Mouse (Mus musculus) lung, postnatal 36 days (tissue): ENCODE results near the gene Coa5.

Experiments
- DNase-seq: peaks from one replicate; pipeline ENCODE4 v3.0.0; 2022; ENCODE audit warnings: mixed read lengths

Gene Coa5

DNA sequence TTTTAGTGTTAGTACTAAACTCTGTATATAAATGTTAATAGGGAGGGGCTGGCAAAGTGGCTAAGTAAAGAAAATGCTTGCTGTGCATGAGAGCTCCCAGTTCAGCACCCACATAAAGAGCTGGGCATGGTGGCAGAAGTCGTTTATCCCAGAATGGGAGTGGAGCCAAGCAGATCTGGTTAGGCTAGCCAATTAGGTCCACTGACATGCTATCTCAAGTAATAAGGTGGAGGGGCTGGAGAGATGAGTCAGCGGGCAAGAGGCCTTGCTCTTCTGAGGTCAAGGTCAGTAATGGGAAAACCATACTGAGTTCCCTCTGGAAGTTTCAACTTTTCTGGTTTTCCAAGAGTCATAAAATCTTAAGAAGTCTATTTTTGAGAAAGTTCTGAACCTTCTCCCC lies 992 bp downstream of the Coa5 start:
- no peak for DNase-seq

DNA sequence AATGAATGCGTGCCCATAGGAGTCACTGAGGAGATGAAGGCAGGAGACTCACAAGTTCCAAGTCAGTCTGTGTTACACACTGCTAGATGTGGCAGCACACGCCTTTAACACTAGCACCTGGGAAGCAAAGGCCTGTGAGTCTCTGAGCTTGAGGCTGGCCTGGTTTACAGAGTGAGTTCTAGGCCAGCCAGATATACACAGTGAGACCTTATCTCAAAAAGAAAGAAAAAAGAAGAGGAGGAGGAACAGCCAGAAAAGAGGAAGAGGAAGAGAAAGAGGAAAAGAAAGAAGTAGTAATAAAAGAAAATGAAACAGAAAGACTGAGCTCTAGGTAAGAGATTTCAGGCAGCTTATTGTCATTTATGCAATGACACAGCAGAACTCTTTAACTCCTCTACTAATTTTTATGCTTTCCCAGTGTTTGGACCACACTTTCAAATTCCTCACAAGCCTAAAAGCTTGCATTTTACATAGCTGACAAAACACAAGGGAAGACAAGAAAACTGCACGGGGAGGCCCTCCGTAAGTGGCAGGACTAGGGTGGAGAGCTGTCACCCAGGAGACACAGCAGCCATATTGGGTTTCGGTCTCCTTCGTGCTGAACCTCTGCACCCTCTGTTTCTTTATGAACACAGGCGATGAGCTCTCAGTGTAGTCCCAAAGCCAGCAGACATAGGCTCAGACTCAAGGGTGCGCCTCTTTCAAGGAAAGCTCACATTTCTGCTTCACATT lies 2.6 kb downstream of the Coa5 start:
- no peak for DNase-seq

DNA sequence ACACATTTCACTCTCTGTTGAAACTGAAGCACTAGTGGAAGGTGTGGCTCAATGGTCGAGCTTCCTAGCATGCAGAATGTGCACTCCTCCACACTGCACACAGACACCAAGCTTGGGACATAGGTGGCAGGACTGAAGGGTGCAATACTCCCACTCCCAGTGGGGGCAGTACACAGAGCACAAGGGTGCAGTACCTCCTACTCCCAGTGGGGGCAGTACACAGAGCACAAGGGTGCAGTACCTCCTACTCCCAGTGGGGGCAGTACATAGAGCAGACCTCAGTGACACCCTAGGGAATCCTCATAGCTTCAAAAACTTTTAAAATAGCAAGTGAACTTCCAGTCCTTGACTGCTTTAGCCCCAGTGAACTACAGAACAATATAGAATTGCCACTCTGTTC lies 10.5 kb downstream of the Coa5 start:
- DNase-seq: peak; percentile 57

DNA sequence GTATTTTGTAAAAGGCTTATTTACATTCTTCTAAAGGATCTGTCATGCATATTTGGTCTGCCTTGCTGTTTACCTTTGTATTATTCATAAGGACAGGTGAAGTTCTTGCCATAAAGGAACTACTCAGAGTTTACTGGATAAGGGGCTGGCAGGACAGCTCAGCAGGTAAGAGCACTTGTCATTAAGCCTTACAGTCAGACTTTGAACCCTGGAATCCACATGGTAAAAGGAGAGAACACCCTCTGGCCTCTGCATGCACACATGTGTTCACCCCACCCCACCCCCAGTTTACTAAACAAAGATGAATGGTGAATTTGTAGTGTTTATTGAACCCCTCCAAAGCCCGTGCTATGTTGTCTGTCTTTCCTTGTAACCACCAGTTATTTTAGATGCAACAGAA lies 14.5 kb downstream of the Coa5 start:
- DNase-seq: no peak

DNA sequence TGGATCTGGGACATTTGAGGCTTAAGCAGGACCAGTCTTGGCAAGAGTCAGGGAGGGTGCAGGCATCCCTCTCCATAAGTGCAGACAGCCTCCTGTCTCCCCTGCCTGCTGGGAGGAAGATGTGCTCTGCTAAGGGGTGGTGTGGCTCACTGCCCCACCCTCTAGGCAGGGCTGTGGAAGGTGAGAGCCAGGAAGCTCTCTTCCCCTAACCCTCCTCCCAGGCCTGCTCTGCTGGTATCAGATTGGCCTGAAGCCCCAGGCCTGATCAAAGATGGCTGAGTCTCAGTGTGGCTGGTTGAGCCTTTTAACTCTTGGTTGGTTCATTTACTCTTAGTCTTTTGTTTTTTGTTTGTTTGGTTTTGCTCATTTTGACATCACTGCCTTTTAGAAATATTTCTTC lies 20.3 kb downstream of the Coa5 start:
- no peak for DNase-seq

DNA sequence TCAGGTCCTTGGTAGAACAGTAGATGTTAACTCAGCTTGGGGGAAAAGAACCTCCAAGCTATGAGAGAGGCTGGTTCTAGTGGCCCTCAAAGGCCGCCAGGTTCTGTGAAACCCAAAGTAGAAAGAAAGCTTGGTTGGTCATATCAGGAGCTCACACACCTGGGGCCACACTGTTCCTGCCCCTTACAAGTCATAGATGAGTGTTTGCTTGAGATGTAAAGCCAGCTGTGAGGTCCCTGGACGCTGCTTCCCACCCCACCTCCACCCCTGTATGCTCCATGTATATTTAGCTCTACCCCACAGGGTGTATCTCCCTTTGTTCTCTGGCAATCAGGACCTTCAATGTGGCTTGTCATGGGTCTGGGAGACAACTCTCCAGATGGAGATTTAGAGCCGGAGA lies 21.2 kb downstream of the Coa5 start:
- DNase-seq: no peak

DNA sequence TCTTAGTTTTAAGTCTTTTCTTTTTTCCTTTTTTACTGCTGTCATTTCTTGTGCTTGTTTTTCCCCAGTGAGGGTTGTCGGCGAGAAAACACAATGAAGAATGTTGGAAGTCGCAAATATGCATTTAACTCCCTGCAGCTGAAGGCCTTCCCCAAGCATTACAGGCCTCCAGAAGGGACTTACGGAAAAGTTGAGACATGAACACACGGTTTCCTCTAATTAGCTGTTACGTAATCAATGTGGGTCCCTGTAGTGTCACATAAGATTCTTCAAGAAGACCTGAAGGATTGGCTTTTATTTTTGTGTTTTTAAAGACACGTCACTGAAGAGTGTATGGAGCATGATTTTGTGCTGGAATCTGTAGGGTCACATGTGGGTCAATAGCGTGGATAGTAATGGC lies 21.8 kb downstream of the Coa5 start:
- no peak for DNase-seq

DNA sequence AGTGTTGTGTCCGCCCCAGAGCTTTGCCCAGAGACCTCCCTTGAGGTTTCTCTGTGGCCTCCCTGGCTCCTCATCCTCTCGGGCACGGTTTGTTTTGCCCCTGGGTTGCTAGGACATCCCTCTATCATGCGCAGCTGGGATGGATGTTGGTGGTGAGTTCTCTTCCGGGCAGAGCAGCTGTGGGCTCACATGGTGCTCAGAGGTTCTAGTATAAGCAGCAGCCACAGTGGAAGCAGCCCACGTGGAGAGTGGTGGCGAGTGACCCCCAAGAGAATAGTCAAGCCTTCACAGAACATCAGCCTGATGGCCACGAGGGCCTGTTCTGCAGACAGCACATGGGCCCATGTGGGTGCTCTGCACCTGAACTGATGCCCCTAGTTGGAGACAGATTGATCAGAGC lies 22.7 kb downstream of the Coa5 start:
- no peak for DNase-seq

DNA sequence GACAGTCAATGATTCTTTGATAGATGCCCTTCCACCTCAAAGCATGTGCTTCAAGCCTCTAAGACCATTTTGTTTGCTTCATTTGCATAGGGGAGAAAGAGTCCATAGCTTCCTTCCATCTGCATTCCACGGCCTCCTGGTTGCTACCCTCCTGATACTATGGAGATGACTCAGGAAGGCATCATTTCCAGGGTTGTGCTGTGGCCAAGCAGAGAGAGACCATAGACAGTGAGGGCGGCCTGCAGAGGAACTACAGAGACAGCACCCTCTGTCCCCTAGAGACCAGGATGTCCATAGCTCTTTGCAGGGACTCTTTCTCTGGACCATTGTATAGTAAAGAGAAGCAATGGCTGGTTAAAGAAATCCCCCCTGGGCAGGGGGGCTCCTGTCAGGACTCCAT lies 24.8 kb downstream of the Coa5 start:
- no peak for DNase-seq

DNA sequence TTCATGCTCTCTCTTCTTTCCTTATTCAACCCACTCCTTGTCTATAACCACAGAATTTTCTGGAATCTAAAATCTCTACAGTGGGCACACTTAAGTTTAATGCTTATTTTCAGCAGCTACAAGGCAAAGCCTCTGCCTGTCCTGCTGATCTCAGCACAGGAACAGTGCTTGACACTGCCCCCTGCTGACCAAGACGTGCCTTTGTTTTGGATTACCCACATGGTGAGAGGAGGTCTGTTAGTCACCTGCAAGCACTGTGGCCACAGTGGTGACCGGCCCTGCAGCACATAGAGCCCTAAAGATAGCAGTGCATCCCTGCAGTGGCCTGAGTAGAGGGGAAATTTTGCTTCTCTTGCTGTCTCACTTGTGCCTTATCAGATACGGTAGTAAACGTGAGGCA lies 28.2 kb downstream of the Coa5 start:
- peak; percentile 73 for DNase-seq

DNA sequence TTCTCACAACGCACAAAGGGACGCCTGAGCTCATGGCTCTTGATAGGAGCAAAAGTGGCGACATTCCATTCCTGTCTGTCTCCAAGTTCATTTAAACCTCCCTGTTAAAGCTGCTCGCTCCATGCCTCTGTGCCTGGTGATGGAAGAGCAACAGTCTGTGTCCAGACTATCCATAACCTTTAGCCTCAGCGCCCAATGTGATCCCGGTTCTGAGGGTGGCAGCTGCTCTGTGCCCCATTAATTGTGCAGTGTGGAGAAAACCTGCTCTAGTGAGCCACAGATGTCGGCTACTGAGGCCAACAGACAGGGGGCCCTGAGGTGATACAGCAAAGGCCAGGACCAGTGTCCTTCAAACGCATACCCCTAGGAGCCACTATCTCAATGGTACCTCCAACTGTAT lies 30.2 kb downstream of the Coa5 start:
- DNase-seq: no peak

DNA sequence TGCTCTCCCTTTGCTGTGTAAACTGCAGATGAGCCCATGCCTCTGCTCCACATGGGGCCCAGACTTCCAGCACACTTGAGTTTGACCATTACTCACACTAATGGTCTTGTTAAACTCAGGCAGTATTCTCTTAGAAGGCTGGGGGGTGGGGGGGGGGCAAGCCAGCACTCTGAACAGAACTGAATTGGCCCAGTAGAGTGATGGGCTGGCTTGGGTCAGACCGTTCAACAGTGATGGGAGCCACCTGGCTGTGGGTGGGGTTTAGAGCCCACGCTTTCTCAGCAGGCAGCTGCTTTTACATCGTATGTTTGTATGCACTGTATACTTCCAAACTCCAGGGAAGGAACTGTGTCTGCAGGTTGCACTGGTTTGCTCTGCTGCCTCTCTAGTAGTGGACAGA lies 30.9 kb downstream of the Coa5 start:
- DNase-seq: no peak

DNA sequence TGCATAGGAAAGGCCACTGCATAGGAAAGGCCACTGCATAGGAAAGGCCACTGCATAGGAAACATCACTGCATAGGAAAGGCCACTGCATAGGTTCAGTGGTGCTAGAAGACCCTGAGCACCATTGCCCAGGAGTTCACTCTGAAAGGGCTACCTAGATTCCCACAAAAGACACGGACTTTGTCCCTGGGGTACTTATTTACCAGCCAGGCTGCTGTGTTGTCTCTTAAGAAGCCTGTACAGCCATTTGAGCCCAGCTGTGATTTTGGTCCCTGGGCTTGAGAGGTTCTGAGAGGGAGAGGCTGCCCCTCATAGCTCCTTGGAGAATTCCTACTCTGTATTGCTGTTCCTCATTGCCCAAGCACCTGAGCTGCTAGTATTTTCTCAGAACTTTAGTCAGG lies 33.4 kb downstream of the Coa5 start:
- DNase-seq: no peak

DNA sequence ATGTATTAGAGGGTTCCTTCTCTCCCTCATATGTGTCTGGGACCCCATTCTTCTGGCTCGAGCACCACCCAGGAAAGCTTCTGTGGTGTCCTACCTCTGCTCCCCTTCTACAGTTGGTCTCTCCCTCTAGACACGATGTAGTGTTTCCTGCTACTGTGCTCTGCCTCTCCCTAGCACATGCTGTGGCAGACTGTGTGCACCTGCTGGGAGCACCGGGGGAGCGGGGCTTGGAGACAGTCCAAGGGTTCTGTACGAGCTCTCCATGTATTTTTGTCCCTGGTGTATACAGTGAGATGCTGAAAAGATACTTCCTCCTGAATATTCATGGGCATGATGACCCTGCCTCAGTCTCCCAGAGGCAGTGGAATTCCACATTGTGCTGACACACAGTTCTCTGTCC lies 36.7 kb downstream of the Coa5 start:
- no peak for DNase-seq

DNA sequence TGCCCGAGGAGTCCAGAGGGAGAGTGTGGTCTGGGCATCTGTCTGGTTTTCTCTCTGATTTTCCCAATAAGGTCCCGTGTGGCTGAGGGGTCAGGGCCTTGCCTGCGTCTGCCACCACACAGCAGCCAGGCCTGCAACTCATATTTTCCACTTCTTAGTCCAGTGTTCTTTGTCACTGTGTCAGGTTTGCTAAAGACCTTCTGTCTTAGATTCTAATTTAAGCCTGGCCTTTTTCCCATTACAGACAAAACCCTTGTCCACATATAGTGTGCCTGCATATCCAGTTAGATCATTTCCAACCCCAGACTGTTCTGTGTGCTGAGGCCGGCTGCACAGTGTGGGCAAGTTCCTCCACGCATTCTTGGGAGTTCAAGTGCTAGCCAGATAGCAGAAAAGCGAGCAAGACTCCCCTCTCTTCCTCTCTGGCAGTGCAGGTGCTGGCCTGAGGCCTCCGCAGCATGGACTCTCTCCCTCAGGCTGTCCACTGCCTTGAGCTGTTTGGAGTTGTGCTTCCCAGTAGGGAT lies 43.4 kb downstream of the Coa5 start:
- DNase-seq: no peak

DNA sequence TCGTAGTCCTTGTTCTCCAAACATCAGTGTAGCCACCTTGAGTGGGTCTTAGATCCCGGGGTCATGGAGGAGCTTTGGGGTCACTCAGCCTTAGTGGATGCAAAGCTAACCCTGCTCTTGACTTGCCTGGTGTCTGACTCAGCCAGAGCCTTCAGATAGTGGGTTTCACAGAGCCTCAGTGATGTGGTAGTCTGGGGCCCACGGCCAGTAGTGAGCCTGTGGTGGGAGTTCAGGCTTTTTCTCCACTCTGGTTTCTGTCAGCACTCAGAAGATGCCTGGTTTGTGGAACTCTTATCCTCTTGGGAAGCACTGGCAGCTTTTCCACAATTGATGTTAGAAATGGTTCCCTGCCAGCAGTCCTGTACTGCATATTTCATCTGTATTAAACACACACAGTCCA lies 45.6 kb downstream of the Coa5 start:
- no peak for DNase-seq

DNA sequence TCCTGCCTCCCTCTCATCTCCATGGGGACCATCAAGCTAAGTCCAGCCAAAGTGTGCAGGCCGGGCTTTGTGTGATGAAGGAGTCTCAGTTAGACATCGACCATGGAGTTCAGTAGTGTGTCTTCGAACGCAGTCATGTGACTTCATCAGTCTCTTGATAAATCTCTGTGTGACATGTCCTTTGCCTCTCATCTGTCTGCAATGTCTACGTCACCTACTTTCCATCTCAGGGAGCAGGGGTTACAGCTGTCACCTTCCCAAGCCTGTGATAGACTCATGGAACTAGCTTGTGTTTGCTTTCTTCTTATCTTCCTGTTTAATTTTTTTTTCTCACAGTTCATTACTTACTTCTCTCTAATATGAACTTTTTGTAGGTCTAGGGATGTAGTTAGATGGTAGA lies 49.0 kb downstream of the Coa5 start:
- no peak for DNase-seq

DNA sequence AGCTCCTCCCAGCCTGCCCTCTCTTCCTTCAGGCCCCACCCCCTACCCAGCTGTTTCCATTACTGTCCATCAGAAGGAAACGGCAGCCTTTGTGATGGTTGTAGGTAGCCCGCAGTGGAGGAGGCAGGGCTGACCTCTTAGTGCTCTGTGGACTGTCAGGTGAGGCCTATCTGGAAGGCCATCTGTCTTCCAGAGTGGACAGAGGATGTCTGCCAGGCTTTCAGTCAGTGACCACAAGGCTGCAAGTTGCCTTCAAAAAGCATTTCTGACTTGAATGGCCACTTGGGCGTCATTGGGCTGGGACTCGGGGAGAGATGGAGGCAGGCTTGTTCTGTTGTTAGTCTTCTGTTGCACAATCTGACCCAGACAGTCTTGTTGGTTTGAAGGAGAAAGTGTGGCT lies 50.4 kb downstream of the Coa5 start:
- no peak for DNase-seq

DNA sequence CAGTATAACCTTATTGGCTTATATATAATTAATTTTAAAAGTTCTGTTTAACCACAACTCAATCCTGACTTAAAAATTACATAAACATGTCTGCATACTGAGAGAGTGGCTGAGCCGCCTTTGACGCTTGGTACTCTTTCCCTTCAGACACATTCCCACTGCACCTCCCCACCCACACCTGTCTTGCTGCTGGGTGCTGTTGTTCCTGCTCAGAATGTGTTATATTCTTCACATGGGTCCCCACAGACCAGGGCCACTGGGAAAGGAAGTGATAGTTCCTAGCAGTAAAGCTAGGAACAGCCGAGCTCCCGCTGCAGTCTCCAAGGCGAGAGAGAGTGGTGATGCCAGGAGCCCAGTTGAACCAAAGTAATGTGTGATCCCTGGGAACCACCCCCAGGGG lies 51.8 kb downstream of the Coa5 start:
- no peak for DNase-seq

DNA sequence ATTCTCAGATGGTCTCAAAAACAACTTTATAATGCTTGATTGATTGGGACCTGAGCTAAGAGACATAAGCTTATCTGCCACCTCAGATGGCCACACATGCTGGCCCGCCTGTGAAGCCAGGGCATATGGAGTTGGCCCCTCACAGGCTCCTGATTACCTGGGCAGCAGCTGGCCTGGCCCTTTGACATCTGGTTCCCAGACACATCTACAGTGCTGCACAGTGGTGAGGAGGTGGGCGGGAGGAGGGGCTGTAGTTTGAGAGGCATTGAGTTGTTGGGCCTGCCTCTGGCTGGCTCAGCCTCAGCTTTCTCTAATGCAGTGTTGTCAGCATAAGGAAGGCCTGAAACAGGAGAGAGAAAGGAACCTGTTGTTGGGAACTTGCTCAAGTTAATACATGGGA lies 53.2 kb downstream of the Coa5 start:
- no peak for DNase-seq

DNA sequence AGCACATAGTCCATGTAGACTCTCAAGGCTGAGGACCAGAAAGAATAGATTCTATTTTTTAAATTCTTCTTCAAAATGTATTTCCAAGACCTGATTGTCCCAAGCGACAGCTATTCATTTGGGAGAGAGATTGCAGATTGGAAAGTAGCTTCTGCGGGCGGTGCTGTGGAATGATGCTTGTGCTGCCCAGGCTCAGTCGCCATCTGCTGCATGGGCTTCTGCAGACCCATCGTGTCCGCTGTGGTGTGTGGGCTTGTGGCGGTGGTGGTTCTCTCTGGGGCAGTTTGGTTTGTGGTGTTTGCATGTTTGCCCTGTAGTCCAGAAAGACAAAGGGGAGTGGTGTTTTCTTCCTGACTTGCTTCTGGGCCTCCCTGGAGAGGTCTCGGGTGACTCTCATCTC lies 53.7 kb downstream of the Coa5 start:
- no peak for DNase-seq

DNA sequence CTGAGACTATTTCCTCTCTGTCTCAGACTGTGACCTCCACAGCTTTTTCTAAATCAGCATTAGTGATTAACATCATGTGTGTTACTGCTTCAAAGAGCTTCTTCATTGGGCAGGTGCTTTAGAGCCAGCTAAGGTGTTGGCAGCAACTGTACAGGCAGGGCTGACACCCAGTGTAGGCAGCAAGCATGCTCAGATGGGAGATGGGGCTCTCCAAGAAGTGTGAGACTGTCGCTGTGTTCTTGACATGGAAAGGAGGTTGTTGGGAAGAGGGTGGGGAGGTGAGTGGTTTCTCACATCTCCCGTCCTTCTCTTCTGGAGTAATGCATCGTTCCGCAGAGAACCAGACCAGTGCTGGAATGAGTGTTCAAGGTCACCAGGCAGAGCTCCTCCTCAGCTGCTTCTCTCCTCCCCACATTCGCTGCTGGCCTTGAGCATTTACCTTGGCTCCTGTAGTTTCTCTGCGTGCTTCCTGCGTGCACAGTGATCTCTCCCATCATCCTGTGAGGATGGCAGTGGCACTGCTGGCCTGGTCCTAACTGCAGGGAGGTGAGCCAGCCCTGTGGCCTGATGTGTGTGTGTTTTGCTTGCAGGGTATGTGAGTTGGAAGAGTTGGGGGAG lies 61.0 kb downstream of the Coa5 start:
- no peak for DNase-seq

DNA sequence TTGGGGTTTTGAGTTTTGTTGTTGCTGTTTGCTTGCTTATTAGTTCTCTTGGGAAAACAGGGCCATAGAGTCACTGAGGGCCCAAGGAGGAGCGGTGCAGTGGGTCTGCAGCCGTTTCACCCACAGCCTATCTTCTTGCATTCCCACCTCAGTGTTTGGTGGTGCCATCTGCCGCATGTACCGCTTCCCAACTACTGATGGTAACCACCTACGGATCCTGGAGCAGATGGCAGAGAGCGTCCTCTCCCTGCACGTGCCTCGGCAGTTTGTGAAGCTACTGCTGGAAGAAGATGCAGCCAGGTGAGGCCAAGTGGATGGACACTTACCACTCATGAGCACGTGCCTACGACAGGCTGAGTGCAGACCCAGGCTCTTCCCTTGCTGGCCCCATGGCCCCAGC lies 61.8 kb downstream of the Coa5 start:
- DNase-seq: no peak
